In the genomic region with DNA sequence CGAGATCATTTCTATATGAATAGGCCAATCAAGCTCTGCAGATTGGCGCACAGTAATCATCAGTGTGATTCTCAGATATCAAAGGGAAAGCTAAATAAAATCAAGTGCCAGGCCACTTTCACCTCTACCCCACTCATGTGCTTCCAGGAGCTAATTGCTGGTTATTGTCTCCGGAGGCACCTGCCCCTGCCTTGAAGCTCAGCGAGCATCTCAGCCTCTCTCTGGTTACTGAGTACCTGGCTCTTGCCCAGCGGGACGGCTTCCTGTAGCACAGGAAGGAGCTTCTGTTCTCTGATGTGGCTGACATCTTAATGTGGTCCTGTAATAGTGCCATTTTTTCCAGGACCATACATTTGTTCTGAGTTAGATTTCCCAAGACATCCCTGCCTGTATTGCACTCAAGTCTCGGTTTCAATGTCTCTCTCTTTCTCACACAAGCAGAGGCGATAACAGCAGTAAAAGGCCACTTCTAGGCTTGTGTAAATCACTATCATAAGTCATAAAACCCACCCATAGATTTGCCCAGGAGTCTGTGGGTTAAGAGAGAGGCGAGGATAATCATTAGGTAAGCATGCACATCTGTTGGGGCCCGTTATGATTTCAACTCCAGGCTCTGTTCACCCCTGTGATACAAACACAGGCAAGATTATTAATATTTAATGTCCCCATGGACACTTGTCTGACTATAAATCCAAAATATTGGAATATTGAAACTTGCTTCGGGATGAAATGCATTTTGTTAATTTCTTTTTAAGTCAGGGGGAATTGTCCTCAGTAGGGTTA, we compare ENCODE assay signal across 20 mouse cellular contexts. TPM values are rescaled to one million over a fixed set of nuclear protein-coding genes. Genes with fewer than 3 reads are reported as not detected.
DNase-seq lines count a peak whose midpoint lies in the region; ATAC-seq and TF ChIP-seq lines count a peak whose summit lies in the region.
"Had no signal": no experiment of that assay in that cellular context is flagged by ENCODE, and none has a peak within 500 bp of the region (broad histone marks: within the 10 kb centered on the region; RNA-seq: fewer than 3 reads in every experiment).

No protein-coding gene starts in this region.

- ATAC-seq in forebrain, embryonic 14.5 days, result peak; percentile 55
- no peak for ATAC-seq in forebrain, embryonic 15.5 days (replicated peaks)
- 0 out of 2 replicates have a peak, but pooled peaks have one; percentile 4 for ATAC-seq in hindbrain, embryonic 14.5 days (ENCODE audit: low FRiP score)
- ATAC-seq in hindbrain, postnatal 0 days, result no peak
- peak; percentile 30; the same call in 1 of the 2 replicates for ATAC-seq in intestine, embryonic 16.5 days

- DNase-seq in forebrain, embryonic 14.5 days (ENCODE audit: low spot score), result peak; percentile 41
- no peak for DNase-seq in hindbrain, embryonic 14.5 days (ENCODE audit: low spot score)
- no peak for DNase-seq in hindbrain, postnatal 0 days (ENCODE audit: low spot score)
- peak; percentile 6 for DNase-seq in ZHBTc4 (ENCODE audit: low read depth, low spot score)
- no peak for DNase-seq in thymus, postnatal 25 days
- no peak for DNase-seq in left cerebral cortex, postnatal 25 days (ENCODE audit: low spot score in 2 of 2)
- DNase-seq: cerebellum, adult 9-11 months; heart, adult 2 months; heart, postnatal 36 days; liver, embryonic 13.5 days; lung, embryonic 14.5 days; lung, postnatal 4 days; retina, postnatal 1 day; thymus, adult 2 months had no signal

- no peaks in the 10 kb centered on the region for H3K9me3 ChIP-seq in forebrain, embryonic 14.5 days (replicated peaks; ENCODE audit: control insufficient read depth, low read length)
- no peaks in the 10 kb centered on the region for H3K9me3 ChIP-seq in forebrain, embryonic 15.5 days
- no peaks in the 10 kb centered on the region for H3K9me3 ChIP-seq in hindbrain, embryonic 14.5 days (ENCODE audit: control insufficient read depth, low read length)
- H3K9me3 ChIP-seq in hindbrain, postnatal 0 days (ENCODE audit: low read length), result no peaks in the 10 kb centered on the region
- H3K9me3 ChIP-seq in intestine, embryonic 16.5 days (ENCODE audit: control insufficient read depth, low read length), result no peaks in the 10 kb centered on the region
- H3K9me3 ChIP-seq: embryonic facial prominence, embryonic 12.5 days; limb, embryonic 13.5 days; liver, embryonic 13.5 days; stomach, embryonic 15.5 days had no signal

- H3K4me3 ChIP-seq in forebrain, embryonic 14.5 days (ENCODE audit: low read depth, low read length), result no peak overlapping the region
- H3K4me3 ChIP-seq in forebrain, embryonic 15.5 days, result no peak overlapping the region
- no peak overlapping the region for H3K4me3 ChIP-seq in hindbrain, embryonic 14.5 days (replicated peaks; ENCODE audit: low read length)
- H3K4me3 ChIP-seq in hindbrain, postnatal 0 days (ENCODE audit: low read length), result no peak overlapping the region
- H3K4me3 ChIP-seq in intestine, embryonic 16.5 days (ENCODE audit: low read length), result no peak overlapping the region
- H3K4me3 ChIP-seq: embryonic facial prominence, embryonic 12.5 days; heart, adult 2 months; limb, embryonic 13.5 days; liver, embryonic 13.5 days; stomach, embryonic 15.5 days had no signal

- H3K27me3 ChIP-seq in forebrain, embryonic 14.5 days (replicated peaks; ENCODE audit: control insufficient read depth, insufficient read depth, low read length), result no peaks in the 10 kb centered on the region
- no peaks in the 10 kb centered on the region for H3K27me3 ChIP-seq in forebrain, embryonic 15.5 days
- H3K27me3 ChIP-seq in hindbrain, embryonic 14.5 days (ENCODE audit: control insufficient read depth, insufficient read depth, low read length), result no peaks in the 10 kb centered on the region
- H3K27me3 ChIP-seq in hindbrain, postnatal 0 days (ENCODE audit: insufficient read depth, low read length), result no peaks in the 10 kb centered on the region
- no peaks in the 10 kb centered on the region for H3K27me3 ChIP-seq in intestine, embryonic 16.5 days (replicated peaks; ENCODE audit: control insufficient read depth, insufficient read depth, low read length)
- H3K27me3 ChIP-seq: CH12.LX; limb, embryonic 13.5 days; stomach, embryonic 15.5 days had no signal

- no peak overlapping the region for H3K4me2 ChIP-seq in forebrain, embryonic 14.5 days (ENCODE audit: low read length)
- H3K4me2 ChIP-seq in forebrain, embryonic 15.5 days (replicated peaks), result no peak overlapping the region
- no peak overlapping the region for H3K4me2 ChIP-seq in hindbrain, embryonic 14.5 days (replicated peaks)
- H3K4me2 ChIP-seq in hindbrain, postnatal 0 days (ENCODE audit: low read depth, low read length), result no peak overlapping the region
- H3K4me2 ChIP-seq in intestine, embryonic 16.5 days (ENCODE audit: low read depth, low read length), result no peak overlapping the region
- H3K4me2 ChIP-seq: embryonic facial prominence, embryonic 12.5 days; limb, embryonic 13.5 days; liver, embryonic 13.5 days; lung, embryonic 14.5 days; stomach, embryonic 15.5 days had no signal

- H3K9ac ChIP-seq in forebrain, embryonic 14.5 days (ENCODE audit: low read length), result no peak overlapping the region
- no peak overlapping the region for H3K9ac ChIP-seq in forebrain, embryonic 15.5 days (replicated peaks)
- no peak overlapping the region for H3K9ac ChIP-seq in hindbrain, embryonic 14.5 days
- no peak overlapping the region for H3K9ac ChIP-seq in hindbrain, postnatal 0 days (replicated peaks; ENCODE audit: low read length)
- H3K9ac ChIP-seq in intestine, embryonic 16.5 days (ENCODE audit: low read depth, low read length), result no peak overlapping the region
- H3K9ac ChIP-seq: embryonic facial prominence, embryonic 12.5 days; limb, embryonic 13.5 days; liver, embryonic 13.5 days; lung, embryonic 14.5 days; stomach, embryonic 15.5 days had no signal

- TF ChIP-seq CTCF in hindbrain, postnatal 0 days (IDR thresholded peaks at IDR 0.05; ENCODE audit: low read depth), result no peak

- WGBS in forebrain, embryonic 14.5 days, result 70% methylated on average over 11 of the region's 11 CpGs
- 63% methylated on average over 11 of the region's 11 CpGs for WGBS in forebrain, embryonic 15.5 days
- 64% methylated on average over 11 of the region's 11 CpGs for WGBS in hindbrain, embryonic 14.5 days
- 70% methylated on average over 11 of the region's 11 CpGs for WGBS in hindbrain, postnatal 0 days
- WGBS in intestine, embryonic 16.5 days, result 53% methylated on average over 11 of the region's 11 CpGs

- H3K36me3 ChIP-seq in forebrain, embryonic 14.5 days (ENCODE audit: control insufficient read depth, insufficient read depth, low read length), result no peaks in the 10 kb centered on the region
- H3K36me3 ChIP-seq in forebrain, embryonic 15.5 days, result no peaks in the 10 kb centered on the region
- H3K36me3 ChIP-seq in hindbrain, embryonic 14.5 days (replicated peaks; ENCODE audit: control insufficient read depth, insufficient read depth), result no peaks in the 10 kb centered on the region
- H3K36me3 ChIP-seq in hindbrain, postnatal 0 days (ENCODE audit: insufficient read depth, low read length), result no peaks in the 10 kb centered on the region
- no peaks in the 10 kb centered on the region for H3K36me3 ChIP-seq in intestine, embryonic 16.5 days (ENCODE audit: control insufficient read depth, insufficient read depth, low read length)
- H3K36me3 ChIP-seq: embryonic facial prominence, embryonic 12.5 days; limb, embryonic 13.5 days; liver, embryonic 13.5 days; stomach, embryonic 15.5 days had no signal

- no peak overlapping the region for H3K27ac ChIP-seq in forebrain, embryonic 14.5 days (ENCODE audit: low read depth, low read length)
- no peak overlapping the region for H3K27ac ChIP-seq in forebrain, embryonic 15.5 days (replicated peaks)
- H3K27ac ChIP-seq in hindbrain, embryonic 14.5 days, result no peak overlapping the region
- no peak overlapping the region for H3K27ac ChIP-seq in hindbrain, postnatal 0 days
- H3K27ac ChIP-seq in intestine, embryonic 16.5 days (ENCODE audit: low read length), result no peak overlapping the region
- H3K27ac ChIP-seq: embryonic facial prominence, embryonic 12.5 days; heart, adult 2 months; limb, embryonic 13.5 days; liver, embryonic 13.5 days; stomach, embryonic 15.5 days had no signal

- intact Hi-C loops in left cerebral cortex, postnatal 25 days (cut with DNase I), result no loop called here

- H3K4me1 ChIP-seq in forebrain, embryonic 14.5 days (ENCODE audit: control insufficient read depth, insufficient read depth, low read length), result no peaks in the 10 kb centered on the region
- H3K4me1 ChIP-seq in forebrain, embryonic 15.5 days, result no peaks in the 10 kb centered on the region; the same call in 1 of the 2 replicates
- H3K4me1 ChIP-seq in hindbrain, embryonic 14.5 days (replicated peaks; ENCODE audit: control insufficient read depth, insufficient read depth, low read length), result no peaks in the 10 kb centered on the region; the same call in 1 of the 2 replicates
- no peaks in the 10 kb centered on the region for H3K4me1 ChIP-seq in hindbrain, postnatal 0 days (ENCODE audit: insufficient read depth, low read length)
- H3K4me1 ChIP-seq in intestine, embryonic 16.5 days (ENCODE audit: control insufficient read depth, insufficient read depth, low read length), result peaks cover 7% of the 10 kb centered on the region; the same call in 1 of the 2 replicates
- H3K4me1 ChIP-seq: limb, embryonic 13.5 days; liver, embryonic 13.5 days had no signal

RNA-seq across cellular contexts. Expression of a gene that starts 2.9 kb away (rescaled TPM):
- polyA plus RNA-seq in forebrain, embryonic 14.5 days (2014; fragmentation: Nextera tagmentation; extraction: Ambion mirVana), result 25.7 and 32.2 TPM in 2 replicates
- 30.5 and 31.0 TPM in 2 replicates for polyA plus RNA-seq in forebrain, embryonic 15.5 days (2015; fragmentation: Nextera tagmentation; extraction: Ambion mirVana)
- polyA plus RNA-seq in hindbrain, embryonic 14.5 days (2014; fragmentation: Nextera tagmentation; extraction: Ambion mirVana), result 38.3 and 45.8 TPM in 2 replicates
- 32.3 and 38.4 TPM in 2 replicates for total RNA-seq in hindbrain, postnatal 0 days (2014; rRNA removed)
- polyA plus RNA-seq in hindbrain, postnatal 0 days (2015; fragmentation: Nextera tagmentation; extraction: Ambion mirVana), result 25.3 and 25.5 TPM in 2 replicates
- 5.2 and 6.9 TPM in 2 replicates for polyA plus RNA-seq in intestine, embryonic 16.5 days (2015; fragmentation: Nextera tagmentation; extraction: Ambion mirVana)
- total RNA-seq in left cerebral cortex, postnatal 25 days (2021), result 100 to 1,000 TPM; 149 to 155 TPM

Comparison
In these comparisons a context has a peak if more than half of its experiments do, and no peak if none do; other contexts are left out.
1. ATAC-seq: peak in forebrain, embryonic 14.5 days (single experiment), hindbrain, embryonic 14.5 days (single experiment) and intestine, embryonic 16.5 days (single experiment); none in forebrain, embryonic 15.5 days (single experiment) and hindbrain, postnatal 0 days (single experiment).
2. DNase-seq: peak in forebrain, embryonic 14.5 days (single experiment) and ZHBTc4 (single experiment); none in hindbrain, embryonic 14.5 days (single experiment), hindbrain, postnatal 0 days (single experiment), thymus, postnatal 25 days (single experiment) and left cerebral cortex, postnatal 25 days (0 of 2).